Mouse (Mus musculus) layer of hippocampus, postnatal 14 days (tissue): ENCODE measurements around the gene Rhot1. TPM values are rescaled to one million over a fixed set of nuclear protein-coding genes. Genes with fewer than 3 reads are reported as not detected.
"Not testable (repeated sequence)": the region's sequence is repeated elsewhere in the genome, so short reads cannot be mapped to it uniquely, and the experiment has no call there.

ENCODE experiments used
- DNase-seq, 2 experiments: peaks; one replicate each; pipeline ENCODE4 v3.0.0; 2021 to 2022; ENCODE audit warnings: low spot score in 2 of 2, mixed read lengths in 1 of 2
- long read RNA-seq, 2 experiments: library from polyadenylated mRNA; stranded (forward); transcript quantifications; one replicate each; pipeline ENCODE4 v2.0.0; 2021
- total RNA-seq, 2 experiments: library from RNA; stranded (reverse); gene quantifications; 2 replicates each; pipeline ENCODE4 v1.2.3; 2021

Gene Rhot1
- total RNA-seq, result 10 to 100 TPM; 61.6 to 64.6 TPM
- long read RNA-seq, experiment 1, full-length matches to known transcripts, result 91 of 114 reads
- long read RNA-seq, experiment 1, partial matches to known transcripts, result 8 of 114 reads
- long read RNA-seq, experiment 1, other reads (novel, unspliced or antisense), result 15 of 114 reads
- long read RNA-seq, experiment 2, full-length matches to known transcripts, result 74 of 98 reads
- long read RNA-seq, experiment 2, partial matches to known transcripts, result 8 of 98 reads
- long read RNA-seq, experiment 2, other reads (novel, unspliced or antisense), result 16 of 98 reads

DNA sequence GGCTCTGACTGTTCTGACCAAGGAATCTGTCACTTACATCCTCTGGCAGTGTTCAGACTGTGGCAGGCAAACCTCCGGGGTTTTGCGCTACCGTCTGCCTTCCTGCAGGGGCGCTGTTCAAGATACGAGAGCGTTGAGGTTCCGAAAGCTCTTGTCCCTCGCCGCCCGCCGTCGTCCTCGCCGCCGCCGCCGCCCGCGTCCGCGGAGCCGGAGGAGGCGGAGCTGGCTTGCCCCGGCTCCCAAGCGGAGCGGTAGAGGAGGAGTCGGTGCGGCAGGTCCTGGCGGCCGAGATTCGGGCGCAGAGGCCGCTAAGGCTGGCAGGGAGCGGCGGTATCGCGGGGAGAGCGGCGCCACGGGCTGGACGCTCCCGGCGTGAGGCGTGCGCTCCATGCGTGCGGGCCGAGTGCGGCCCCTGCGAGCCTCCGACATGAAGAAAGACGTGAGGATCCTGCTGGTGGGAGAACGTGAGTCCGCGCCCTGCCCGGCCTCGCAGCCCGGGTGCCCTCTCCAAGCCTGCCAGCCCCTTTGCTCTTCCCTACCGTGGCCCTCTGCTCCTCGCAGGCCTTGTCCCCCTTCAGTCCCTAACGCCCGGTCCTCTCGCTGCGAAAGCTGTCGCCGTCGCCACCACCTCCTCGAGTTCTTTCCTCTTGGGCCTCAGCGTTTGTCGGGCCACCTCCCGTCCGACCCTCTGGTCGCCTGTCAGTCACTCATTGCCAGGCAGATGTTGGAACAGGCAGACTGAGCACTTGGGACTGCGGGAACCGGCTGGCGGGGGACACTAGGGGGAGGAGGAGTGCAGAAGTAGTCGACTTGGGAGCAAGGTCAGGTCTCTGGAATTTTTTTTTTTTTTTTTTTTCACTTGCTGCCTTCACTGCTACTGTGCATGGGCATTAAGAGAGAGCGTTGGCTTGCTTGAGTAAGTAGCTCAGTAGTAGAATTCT lies at the start of gene Rhot1:
Rhot1 (plus strand) TSS at position 160 of the 941 bp plus-strand sequence.
- peak; percentile 95 to 97 for DNase-seq

DNA sequence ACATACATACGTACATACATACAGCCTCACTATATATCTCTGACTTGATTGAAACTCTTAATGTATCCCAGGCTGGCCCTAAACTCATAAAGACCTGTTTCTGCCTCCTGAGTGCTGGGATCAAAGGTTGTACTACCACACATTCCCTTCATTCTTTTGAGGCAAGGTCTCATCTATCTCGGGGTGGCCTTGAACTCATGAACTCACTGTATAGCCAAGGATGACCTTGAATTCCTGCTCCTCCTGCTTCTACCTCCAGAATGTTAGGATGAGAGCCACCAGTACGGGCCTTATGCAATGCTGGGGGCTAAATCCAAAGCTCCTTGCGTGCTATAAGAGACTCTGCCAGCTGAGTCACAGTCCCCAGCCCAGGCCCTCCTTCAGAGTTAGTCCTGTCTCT lies 47.8 kb upstream of the Rhot1 start:
- no peak for DNase-seq

DNA sequence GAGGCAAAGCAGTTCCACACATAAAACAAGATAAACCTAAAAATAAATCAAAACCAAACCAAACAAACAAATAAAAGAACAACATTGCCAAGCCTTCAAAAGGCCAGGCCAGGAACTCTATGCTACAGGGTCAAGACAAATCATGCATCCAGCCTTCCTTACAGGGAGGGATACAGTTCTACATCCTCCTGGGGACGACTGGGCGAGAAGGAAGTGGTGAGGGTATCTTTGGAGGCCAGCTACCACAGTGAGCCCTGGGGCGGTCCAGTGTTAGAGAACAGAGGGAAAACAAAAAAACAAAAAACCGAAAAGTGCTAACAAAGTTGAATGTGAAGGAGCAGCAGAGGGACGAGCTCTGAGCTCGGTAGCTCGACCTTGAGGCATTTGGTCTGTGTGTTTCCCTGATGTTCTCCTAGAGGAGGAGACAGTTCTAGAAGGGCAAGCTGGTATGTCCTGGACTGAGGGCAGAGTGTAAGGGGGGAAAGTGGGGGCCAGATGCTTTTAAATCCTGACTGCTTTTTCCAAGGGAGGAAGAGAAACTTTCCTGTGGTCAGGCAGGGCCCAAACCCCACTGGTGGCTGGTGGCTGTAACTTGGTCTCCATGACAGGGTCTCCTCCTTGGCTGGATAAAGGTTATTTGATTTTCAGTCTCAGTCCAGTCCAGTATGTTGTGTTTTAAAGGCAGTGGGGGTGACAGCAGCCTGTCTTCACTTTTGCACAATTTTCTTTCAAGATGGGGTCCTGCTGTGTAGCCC lies 45.3 kb upstream of the Rhot1 start:
- DNase-seq, result no peak

DNA sequence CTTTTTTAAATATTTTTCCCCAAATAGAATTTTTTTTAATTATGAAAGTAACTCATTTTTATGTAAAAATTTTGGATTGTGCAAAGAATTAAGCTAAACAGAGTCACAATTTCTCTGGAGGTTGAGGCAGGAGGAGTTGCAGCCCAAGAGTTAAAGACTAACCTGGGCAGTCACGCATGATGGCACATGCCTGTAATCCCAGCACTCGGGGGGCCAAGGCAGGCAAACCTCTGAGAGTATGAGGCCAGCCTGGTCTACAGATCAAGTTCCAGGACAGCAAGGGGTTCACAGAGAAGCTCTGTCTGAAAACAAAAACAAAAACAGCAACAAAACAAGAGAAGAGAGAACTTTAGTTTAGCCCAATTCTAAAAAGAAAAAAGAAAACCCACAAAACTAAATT lies 44.6 kb upstream of the Rhot1 start:
- DNase-seq, result no peak

DNA sequence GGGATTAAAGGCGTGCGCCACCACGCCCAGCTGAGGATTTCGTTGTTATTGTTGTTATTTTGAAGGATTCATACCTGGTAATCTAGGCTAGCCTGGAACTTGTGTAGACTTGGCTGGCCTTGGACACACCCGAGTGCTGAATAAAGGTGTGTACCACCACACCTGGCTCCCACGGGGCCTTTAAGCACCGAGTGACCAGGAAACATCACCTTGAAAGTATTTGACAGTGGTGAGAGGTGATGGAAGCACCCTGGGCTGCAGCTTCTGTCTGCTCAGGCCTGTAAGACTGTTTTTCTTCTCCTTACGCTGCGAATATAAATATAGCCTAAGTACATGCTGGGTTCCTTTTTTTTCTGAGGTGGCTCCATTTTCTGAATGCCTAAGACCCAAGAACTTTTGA lies 40.7 kb upstream of the Rhot1 start:
- no peak for DNase-seq

DNA sequence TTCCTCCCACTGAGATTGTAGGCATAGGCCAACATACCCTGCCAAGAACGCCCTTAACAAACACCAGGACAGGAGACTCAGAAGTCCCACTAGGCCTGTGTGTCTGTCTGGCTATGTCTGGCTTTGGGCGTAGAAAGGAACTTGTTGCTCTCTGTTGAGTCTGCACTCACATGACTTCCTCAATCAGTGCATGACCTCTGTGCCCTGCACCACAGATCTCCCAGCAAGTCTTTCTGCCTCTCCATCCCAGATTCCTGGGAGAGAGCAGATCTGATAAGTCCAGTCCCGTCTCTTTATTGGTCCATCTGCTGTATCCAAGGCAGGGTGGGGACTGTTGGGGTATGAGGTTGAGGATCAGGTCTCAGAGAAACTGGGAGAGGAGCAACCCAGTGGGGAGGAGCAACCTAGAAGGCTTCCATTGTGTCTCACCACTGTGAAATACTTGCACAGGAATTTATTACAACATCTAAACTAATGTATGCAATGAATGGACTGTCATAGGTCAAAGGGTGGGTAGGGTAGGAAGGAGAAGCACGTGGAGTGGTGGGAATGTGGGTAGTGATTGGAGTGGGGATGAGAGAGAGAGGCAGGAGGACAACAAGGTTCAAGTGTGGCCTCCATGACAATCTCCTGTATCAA lies 40.1 kb upstream of the Rhot1 start:
- DNase-seq, result no peak

DNA sequence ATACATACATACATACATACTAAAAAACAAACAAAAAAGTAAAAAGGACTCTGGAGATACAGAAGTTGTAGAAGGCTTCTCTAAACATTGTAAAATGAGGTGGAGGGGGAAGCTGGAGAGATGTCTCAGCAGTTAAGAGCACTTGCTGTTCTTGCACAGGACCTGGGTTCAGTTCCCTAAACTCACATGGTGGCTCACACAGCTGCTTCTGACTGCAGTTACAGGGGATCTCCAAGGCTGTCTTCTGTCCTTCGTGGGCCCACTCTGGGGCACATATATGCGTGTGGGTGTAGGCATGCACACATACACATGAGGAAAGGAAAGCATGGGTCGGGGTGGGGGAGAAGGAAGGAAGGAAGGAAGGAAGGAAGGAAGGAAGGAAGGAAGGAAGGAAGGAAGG lies 39.2 kb upstream of the Rhot1 start:
- no peak for DNase-seq

DNA sequence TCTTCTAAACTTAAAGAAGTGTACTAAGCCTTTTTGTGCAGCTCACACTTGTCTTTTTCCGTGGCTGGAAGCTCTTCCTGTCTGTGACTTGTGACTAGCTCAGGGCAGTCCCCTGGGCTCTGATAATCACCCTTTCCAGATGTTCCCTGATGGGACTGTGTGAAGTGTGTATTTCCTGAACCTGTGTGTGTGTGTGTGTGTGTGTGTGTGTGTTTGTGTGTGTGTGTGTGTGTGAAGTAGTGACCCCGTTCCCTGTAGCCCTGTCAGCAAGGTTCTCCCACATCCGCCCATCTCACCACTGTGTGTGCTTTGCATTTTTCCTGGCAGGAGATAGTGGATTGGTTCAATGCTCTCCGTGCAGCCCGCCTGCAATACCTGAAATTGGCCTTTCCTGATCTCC lies 38.5 kb upstream of the Rhot1 start:
- DNase-seq, result no peak

DNA sequence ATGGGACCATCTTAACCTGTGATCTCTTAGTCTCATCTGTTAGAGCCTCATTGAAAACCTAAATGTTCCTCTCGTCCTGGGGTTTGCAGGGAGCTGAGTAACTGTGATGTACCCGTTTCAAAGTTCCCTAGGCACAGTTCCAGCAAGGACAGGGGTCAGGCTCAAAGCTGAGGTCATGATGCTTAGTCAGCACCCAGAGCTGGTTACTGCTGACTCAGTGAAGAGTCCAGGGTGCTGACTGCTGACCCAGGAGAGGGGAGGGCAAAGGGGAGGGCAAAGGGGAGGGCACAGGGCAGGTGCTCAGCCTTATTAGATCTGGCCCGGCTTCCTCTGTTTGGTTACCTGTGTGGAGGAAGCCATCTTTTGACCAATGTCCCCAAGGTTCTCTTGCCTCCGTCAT lies 36.9 kb upstream of the Rhot1 start:
- no peak for DNase-seq

DNA sequence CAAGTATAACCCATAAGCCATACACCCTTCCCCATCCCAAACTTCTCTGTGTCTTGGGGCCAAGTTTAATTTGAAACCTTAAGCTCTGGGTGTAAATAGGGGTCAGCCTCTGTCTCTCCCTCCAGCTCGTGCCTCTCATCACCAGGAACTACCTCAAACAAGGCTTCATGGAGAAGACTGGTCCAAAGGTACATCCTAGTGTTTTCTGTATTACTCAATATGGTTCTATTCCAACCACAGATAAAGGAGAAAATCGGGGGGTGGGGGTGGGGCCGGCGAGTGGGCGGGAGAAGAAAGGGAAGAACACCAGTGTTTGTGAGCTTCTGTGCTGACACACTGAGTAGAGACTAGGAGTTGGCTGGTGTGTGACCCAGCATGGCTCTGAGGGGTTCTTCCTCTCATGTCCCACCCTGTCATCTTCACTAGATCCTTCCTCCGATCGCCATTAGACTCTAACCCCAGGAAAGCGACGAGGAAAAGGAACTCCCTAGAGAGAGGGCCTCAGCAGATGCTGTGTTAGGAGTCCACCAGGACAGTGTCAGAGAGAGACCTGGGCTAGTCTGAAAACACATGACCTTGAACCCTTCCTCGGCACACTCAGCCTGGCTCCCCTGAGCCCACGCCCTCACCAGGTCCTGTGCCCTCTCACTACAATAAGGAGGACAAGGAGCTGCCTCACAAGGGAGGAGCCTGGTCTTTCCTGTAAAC lies 34.7 kb upstream of the Rhot1 start:
- DNase-seq, result no peak

DNA sequence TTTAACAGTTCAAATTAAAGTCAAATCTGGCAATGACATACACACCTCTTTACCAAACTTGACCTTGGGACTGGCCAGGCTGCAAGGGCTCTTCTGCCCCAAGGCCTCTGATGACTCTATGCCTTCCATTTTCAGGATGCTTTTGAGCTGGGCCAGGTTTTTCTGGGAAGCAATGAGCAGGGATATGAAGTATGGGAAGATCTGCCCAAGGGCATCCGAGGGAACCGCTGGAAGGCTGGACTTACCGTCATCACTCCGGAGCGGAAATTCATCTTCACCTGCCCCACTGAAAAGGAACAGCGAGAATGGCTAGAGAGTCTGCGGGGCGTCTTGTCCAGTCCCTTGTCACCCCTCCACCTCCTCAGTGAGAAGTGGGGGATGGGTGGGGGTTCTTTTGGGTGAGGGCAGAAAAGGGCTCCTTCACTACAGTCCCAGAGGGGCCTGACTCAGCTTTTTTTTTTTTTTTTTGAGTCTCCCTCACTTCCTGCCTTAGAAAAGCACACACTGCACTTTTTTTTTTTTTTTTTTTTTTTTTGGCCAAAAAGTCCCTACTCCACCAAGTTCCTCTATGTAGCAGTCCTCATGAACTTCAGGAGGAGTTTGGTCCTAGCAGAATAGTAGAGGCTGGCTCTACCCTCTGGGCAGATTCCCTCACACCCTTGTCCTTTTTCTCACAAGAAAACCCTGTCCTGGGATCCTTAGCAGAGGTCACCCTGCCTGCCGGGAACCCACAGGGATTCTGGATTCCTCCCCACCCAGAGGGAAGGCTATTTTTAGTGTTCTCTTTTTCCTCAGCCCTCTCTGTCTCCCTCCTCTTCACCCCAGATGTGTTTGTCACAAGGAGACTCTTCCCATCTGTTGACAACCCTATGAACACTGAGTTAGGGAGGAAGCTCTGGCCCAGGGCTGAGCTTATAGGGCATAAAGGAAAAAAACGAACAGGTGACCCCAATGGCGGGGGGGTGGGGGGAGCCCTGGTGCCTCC lies 31.6 kb upstream of the Rhot1 start:
- DNase-seq, result peak in 1 of 2 experiments; percentile 36

DNA sequence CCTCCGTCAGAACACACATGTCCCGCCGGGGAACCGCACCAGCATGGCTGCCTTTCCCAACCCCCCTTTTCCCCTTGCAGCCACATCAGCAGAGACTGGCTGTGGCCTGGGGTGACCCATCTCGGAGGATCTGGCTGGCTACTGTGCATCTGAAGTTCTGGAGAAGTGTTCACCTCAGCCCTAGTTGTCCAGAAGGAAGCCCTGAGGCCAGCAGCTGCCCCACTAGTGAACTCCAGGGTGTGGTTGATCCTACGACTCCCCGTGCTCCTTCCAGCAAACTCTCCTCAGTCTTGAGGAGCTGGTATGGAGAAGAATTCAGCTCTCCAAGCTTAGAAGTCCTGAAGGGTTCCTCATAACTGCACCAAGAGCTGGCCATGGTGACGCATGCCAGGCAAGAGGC lies 30.5 kb upstream of the Rhot1 start:
- no peak for DNase-seq

DNA sequence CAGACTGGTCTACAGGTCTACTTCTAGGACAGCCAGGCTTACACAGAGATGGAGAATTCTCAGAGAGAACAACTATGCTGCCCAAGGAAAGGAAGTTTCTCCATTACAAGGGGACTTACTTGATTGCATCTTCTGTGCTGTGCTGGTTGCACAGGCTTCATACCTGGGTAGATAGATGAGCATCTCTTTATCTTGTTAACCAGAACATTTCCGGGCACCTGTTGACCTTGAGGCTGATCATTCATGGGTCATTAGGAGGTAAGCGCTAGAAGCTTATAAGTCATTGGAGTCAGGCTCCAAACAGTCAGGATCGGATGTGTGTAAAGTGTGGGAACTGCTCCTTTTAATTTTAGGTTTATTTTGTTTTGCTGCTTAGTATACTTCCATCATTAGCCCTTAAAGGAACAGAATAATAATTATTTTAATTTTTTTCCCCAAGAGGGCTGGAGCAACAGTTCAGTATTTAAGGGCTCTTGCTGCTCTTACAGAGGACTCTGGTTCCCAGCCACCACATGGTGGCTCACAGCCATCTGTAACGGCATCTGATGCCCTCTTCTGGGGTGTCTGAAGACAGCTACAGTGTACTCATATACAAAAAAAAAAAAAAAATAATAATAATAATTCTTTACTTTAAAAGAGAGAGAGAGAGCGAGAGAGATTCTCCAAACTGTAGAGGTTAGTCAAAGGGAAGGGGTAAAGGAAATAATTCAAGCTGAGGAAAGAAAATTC lies 27.6 kb upstream of the Rhot1 start:
- no peak for DNase-seq

DNA sequence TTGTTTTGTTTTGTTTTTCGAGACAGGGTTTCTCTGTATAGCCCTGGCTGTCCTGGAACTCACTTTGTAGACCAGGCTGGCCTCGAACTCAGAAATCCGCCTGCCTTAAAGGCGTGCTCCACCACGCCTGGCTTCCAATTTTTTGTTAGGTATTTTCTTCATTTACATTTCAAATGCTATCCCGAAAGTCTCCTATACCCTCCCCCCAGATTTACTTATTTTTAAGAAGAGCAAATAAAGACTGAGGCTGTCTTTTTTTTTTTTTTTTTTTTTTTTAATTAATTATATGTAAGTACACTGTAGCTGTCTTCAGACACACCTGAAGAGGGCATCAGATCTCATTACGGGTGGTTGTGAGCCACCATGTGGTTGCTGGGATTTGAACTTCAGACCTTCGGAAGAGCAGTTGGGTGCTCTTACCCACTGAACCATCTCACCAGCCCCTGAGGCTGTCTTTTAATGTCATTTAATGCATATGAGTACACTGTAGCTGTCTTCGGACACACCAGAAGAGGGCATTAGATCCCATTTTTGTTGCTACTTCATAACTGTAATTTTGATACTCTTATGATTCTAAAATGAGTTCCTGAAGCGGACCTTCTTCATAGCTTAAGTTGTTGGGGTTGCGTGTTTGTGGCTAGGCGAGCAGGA lies 25.6 kb upstream of the Rhot1 start:
- not testable (repeated sequence) for DNase-seq

DNA sequence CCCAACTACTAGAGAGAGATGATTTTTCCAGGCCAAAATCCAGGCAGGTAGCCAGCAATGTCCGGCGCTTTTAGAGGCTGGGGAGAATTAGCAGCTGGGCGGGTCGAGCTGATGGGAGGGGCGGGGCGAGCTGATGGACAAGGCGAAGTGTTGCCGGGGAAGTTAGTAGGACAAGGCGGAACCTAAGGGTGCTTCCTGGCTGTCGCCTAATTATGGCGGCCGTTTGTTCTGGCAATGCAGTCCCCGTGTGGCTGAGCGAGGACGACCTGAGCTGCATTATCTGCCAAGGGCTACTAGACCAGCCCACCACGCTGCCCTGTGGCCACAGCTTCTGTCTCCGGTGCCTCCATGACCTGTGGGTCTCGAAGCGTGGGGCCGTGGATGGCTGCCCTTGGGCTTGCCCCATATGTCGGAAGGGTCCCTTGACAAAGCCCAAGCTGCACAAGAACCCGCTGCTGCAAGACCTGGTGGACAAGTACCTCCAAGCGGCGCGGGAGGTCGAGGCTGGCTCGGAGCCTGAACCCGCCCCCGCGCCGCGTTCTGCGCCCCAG lies 25.0 kb upstream of the Rhot1 start, which contains the start of gene Rnf135:
Rnf135 (plus strand) TSS at position 147 of the 551 bp plus-strand sequence.
- DNase-seq, result peak; percentile 71 to 81

DNA sequence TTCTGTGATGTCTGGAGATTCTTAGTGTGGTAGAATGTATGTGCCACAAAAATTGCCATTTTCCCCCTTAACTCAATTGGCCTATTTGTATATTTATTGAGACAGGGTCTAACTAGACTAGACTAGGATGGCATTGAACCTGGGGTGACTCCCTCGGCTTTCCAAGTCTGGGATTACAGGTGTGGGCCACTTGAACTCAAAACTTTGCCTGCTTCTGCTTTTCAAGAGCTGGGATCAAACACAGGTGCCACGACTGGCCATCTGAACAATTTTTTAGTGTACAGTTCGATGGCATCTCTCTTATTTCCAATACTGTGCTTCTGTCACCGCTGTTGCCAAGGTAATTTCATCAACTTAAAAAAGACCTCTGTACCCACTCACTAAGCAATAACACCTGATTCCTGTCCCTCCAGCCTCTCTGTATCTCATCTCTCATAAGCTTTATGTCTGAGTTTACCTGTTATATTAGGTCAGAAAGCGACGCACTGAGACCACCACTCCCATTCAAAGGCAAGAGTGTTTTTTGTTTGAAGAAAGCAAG lies 24.2 kb upstream of the Rhot1 start:
- no peak for DNase-seq

DNA sequence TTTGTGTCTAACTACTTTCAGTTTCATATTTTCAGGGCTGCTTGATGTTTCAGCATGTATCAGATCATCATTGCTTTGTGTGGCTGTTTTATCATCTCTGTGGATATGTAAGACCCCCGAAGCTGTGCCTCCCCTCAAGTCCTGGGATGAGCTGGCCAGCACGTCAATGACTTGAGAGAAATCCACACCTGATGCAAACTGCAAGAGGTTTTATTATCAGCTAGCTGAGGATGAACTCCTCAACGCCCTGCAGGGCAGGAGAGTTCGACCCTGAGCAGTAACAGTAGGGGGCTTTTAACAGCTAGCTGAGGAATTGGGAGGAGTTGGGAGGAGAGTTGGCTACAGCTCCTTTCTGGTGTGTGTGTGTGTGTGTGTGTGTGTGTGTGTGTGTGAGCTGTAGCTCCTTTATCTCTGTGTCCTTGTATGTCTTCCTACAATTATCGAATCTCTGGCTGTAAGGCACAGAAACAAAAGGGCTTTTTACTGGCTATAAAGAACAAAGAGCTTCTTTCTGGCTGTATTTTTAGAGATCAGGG lies 23.3 kb upstream of the Rhot1 start:
- not testable (repeated sequence) for DNase-seq
